Mouse (Mus musculus) fat pad, adult 2 months (tissue): ENCODE results near the gene Hmgcr.
A peak's percentile ranks its signal among the peaks of the same experiment; 100 is the strongest.

ENCODE experiments used
- DNase-seq: peaks from one replicate; pipeline ENCODE4 v3.0.0-alpha.2; 2011; ENCODE audit warnings: low read depth, low spot score; ENCODE audit errors: extremely low read depth

The Hmgcr gene

GRCm38 (mm10) chr13:96670406-96671077 lies at the start of gene Hmgcr:
Gene Hmgcr (minus strand): TSS chr13:96670936.
- peak; percentile 66 for DNase-seq

GRCm38 (mm10) chr13:96720003-96720402 lies 49.3 kb upstream of the Hmgcr start:
- no peak for DNase-seq

- peak; percentile 96 for DNase-seq
Measured at GRCm38 (mm10) chr13:96717821-96718220, 47.1 kb upstream of the Hmgcr start.

GRCm38 (mm10) chr13:96716311-96716710 lies 45.6 kb upstream of the Hmgcr start:
- peak; percentile 94 for DNase-seq

- DNase-seq = no peak
Measured at GRCm38 (mm10) chr13:96709269-96710233, 38.8 kb upstream of the Hmgcr start.

- DNase-seq = no peak
Measured at GRCm38 (mm10) chr13:96702567-96703278, 32.0 kb upstream of the Hmgcr start.

GRCm38 (mm10) chr13:96697805-96698586 lies 27.3 kb upstream of the Hmgcr start:
- DNase-seq = no peak

GRCm38 (mm10) chr13:96695428-96695827 lies 24.7 kb upstream of the Hmgcr start:
- DNase-seq = peak; percentile 93

- no peak for DNase-seq
Measured at GRCm38 (mm10) chr13:96689901-96690300, 19.2 kb upstream of the Hmgcr start.

- DNase-seq = no peak
Measured at GRCm38 (mm10) chr13:96687261-96687660, 16.5 kb upstream of the Hmgcr start.

GRCm38 (mm10) chr13:96684779-96685178 lies 14.0 kb upstream of the Hmgcr start:
- no peak for DNase-seq

- DNase-seq = no peak
Measured at GRCm38 (mm10) chr13:96681088-96681620, 10.4 kb upstream of the Hmgcr start.

- DNase-seq = no peak
Measured at GRCm38 (mm10) chr13:96680163-96681087, 9.7 kb upstream of the Hmgcr start.

GRCm38 (mm10) chr13:96678616-96679015 lies 7.9 kb upstream of the Hmgcr start:
- DNase-seq = no peak

- no peak for DNase-seq
Measured at GRCm38 (mm10) chr13:96677071-96677470, 6.3 kb upstream of the Hmgcr start.

GRCm38 (mm10) chr13:96675756-96676155 lies 5.0 kb upstream of the Hmgcr start:
- no peak for DNase-seq

GRCm38 (mm10) chr13:96673817-96674216 lies 3.1 kb upstream of the Hmgcr start:
- no peak for DNase-seq

GRCm38 (mm10) chr13:96672276-96672675 lies 1.5 kb upstream of the Hmgcr start:
- DNase-seq = no peak

GRCm38 (mm10) chr13:96671906-96672234 lies 1.1 kb upstream of the Hmgcr start:
- DNase-seq = no peak
